Mouse (Mus musculus) ES-Bruce4 (cell line): ENCODE measurements around the gene Bnip1.

ENCODE experiments used
- CTCF ChIP-seq: IDR thresholded peaks from one replicate; pipeline ENCODE4 v1.8.1; 2011; ENCODE audit warnings: low read depth, low read length
- EP300 ChIP-seq: IDR thresholded peaks from 2 replicates; pipeline ENCODE4 v1.6.1; 2011; ENCODE audit warnings: low read depth, low read length; ENCODE audit not compliant: insufficient read depth
- POLR2A ChIP-seq: IDR thresholded peaks from one replicate; pipeline ENCODE4 v1.8.1; 2011; ENCODE audit warnings: low read length; ENCODE audit not compliant: insufficient read depth

- no peak for TF ChIP-seq POLR2A
- TF ChIP-seq CTCF: no peak
- TF ChIP-seq EP300: no peak
Measured at GRCm38 (mm10) chr17:26797379-26798128, 16.7 kb downstream of the Bnip1 start.
